Mouse (Mus musculus): ENCODE measurements around the gene Lkaaear1. TPM values are rescaled to one million over a fixed set of nuclear protein-coding genes. Genes with fewer than 3 reads are reported as not detected.

Lkaaear1 gene
- total RNA-seq, 2 experiments from 2014 or later, result not detected

DNA sequence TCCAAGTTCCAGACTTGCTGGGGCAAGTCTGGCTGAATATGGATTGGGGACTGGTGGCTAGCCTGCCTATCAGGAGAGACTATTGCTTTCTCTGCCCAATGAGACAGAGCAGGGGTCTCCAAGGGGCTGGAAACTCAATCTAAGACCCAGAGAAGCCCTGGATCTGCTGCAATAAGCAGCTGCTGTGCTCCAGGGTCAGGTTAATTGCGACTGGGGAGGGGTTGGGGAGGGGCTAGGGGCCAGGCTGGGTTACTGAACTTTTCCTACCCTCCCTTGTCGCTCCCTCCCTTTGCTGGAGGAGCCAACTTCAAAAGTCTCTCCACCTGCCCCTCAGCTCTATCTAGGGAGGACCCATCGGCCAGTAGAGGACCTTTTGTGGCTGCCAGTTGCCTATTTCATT lies 41.5 kb downstream of the Lkaaear1 start, which contains the start of gene Gm29797:
Gene Gm29797, plus strand, starts transcription at position 301 of the 400 bp plus-strand sequence.
- DNase-seq (ENCODE audit: low spot score), result no peak

DNA sequence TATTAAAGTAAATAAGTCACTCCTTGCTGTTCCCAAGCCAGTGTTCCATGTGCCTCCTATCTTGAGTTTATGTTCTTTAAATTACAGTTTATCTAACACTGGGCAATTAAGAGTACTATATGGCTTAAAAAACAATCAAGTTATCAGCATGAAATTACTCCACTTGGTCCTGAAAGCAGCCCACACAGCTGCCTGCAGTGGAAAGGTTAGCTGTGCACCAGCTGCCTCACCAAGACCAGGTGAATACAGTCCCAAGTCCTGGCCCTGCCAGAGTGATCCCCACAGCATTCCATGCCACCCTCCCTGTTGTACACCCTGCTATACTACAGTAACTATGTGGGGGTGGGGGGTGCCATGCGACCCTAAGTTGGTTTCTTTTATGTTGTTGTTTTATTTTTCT lies 44.7 kb downstream of the Lkaaear1 start:
- no peak for DNase-seq (ENCODE audit: low spot score)

DNA sequence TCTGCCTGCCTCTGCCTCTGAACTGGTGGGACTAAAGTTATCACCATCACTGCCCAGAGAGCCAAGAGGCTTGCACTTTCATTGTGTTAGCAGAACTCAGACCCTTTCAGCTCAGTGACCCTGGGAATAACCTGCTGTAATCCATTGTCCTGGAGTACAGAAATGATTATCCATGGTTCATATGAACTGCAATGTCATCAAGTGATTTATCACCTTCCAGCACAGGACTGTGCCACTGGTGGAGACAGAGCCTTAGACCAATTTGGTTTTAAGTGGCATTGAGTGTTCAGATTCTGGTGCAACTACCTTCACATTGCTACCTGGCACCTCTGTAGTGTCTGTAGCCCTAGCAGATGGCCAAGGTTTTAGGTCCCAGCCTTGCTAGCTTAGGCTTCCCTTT lies 45.2 kb downstream of the Lkaaear1 start:
- no peak for DNase-seq (ENCODE audit: low spot score)

DNA sequence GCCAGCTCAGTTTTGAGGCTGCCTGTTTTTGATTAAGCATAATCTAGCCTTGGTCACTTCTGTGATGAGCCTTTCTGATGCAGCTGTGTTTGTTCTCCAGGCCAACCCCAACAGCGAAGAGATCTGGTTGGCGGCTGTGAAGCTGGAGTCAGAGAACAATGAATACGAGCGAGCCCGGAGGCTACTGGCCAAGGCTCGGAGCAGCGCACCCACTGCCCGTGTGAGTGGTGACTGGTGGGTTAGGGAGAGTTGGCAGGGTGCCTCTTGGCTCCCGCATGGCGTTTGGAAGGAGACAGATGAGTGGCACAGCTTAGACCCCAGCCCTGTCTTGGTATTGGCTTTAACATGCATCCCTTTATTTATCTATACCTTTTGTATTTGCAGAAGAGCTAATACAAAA lies 49.3 kb downstream of the Lkaaear1 start:
- DNase-seq (ENCODE audit: low spot score), result no peak

Other genes with a start within 250 kb of the Lkaaear1 start
- 1 to 10 TPM; 3.3 to 5.9 TPM for gene Zbtb46, start 239.0 kb downstream of the Lkaaear1 start, total RNA-seq (2021)
- not detected for gene Abhd16b, start 205.2 kb downstream of the Lkaaear1 start, total RNA-seq (2021)
- gene Tpd52l2, start 201.3 kb downstream of the Lkaaear1 start, total RNA-seq (2021), result 10 to 100 TPM; 48.9 to 51.1 TPM
- gene Dnajc5, start 178.0 kb downstream of the Lkaaear1 start, total RNA-seq (2021), result 10 to 100 TPM; 42.2 to 47.7 TPM
- gene Uckl1, start 113.5 kb downstream of the Lkaaear1 start, total RNA-seq (2021), result 10 to 100 TPM; 23.2 to 23.4 TPM
- 10 to 100 TPM; 30.8 to 34.2 TPM for gene Prpf6, start 106.6 kb downstream of the Lkaaear1 start, total RNA-seq (2021)
- gene Zfp512b, start 105.6 kb downstream of the Lkaaear1 start, total RNA-seq (2021), result 10 to 100 TPM; 13.5 to 18.0 TPM
- gene Samd10, start 99.2 kb downstream of the Lkaaear1 start, total RNA-seq (2021), result 1 to 10 TPM; 1.3 to 3.2 TPM
- gene Gm29797, start 41.4 kb downstream of the Lkaaear1 start, total RNA-seq (2021), result not detected
- 10 to 100 TPM in 1 of 2 experiments, 1 to 10 TPM in 1; 9.7 to 22.1 TPM for gene Sox18, start 26.8 kb downstream of the Lkaaear1 start, total RNA-seq (2021)
- 1 to 10 TPM; 6.6 to 6.9 TPM for gene Tcea2, start 18.1 kb downstream of the Lkaaear1 start, total RNA-seq (2021)
- gene Rgs19, start 4.5 kb downstream of the Lkaaear1 start, total RNA-seq (2021), result 1 to 10 TPM; 2.4 to 4.3 TPM
- gene Oprl1, start 16.6 kb upstream of the Lkaaear1 start, total RNA-seq (2021), result not detected
- not detected for gene Myt1, start 64.9 kb upstream of the Lkaaear1 start, total RNA-seq (2021)
- gene Pcmtd2, start 139.4 kb upstream of the Lkaaear1 start, total RNA-seq (2021), result 10 to 100 TPM; 41.5 to 45.8 TPM
- 10 to 100 TPM in 1 of 2 experiments, 1 to 10 TPM in 1; 8.5 to 10.8 TPM for gene Polr3k, start 165.9 kb upstream of the Lkaaear1 start, total RNA-seq (2021)

Data from gastrocnemius, adult 18-20 months (tissue).